Mouse (Mus musculus) left cerebral cortex, adult 2 months (tissue): ENCODE measurements around the gene Iqschfp. TPM values are rescaled to one million over a fixed set of nuclear protein-coding genes. Genes with fewer than 3 reads are reported as not detected.

Experiments used
- DNase-seq, 2 experiments: peaks; one replicate each; pipeline ENCODE4 v3.0.0; 2021 to 2022; ENCODE audit warnings: low spot score in 2 of 2, mixed read lengths in 1 of 2; ENCODE audit errors: extremely low spot score in 1 of 2
- H3K27ac ChIP-seq: fragments of 200-600 bp; 2 replicates; pipeline ENCODE4 v1.8.1; 2022
- H3K4me3 ChIP-seq: fragments of 200-600 bp; 2 replicates; pipeline ENCODE4 v1.8.1; 2022
- CTCF ChIP-seq: fragments of 200-600 bp; IDR thresholded peaks from 2 replicates; pipeline ENCODE4 v1.8.1; 2022; ENCODE audit warnings: antibody characterized with exemption, mild to moderate bottlenecking, moderate library complexity
- intact Hi-C: fragments of 180-260 bp; cut with DNase I; formaldehyde crosslinking; loops from one replicate; pipeline ENCODE4 v1.15.1; 2025
- total RNA-seq, 2 experiments: library from RNA; stranded (reverse); gene quantifications; 2 replicates each; pipeline ENCODE4 v1.2.3; 2021

The Iqschfp gene
- total RNA-seq, 2 experiments from 2014 or later, result 8.4 to 12.6 TPM

DNA sequence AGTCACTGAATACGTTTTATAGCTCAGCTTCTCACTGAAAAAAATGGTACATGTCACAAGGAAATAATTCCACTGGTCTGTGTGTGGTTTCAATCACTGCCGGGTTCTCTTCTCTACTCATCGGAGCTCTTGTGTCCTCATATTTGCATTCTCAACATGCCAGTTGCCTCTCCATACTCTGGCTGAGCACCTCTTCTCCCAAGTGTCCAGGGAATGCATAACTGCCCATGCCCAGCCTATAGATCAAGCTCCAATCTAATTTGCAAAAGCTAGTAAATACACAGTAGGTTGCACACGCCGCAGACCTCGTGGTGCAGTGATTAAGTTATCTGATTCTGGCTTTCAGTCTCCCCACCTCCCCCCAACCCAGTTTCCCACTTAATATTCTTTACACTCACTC, 433.5 kb downstream of the Iqschfp start:
- intact Hi-C loops, result no loop called here
- H3K27ac ChIP-seq, result no peak overlapping the region
- no peak for TF ChIP-seq CTCF
- DNase-seq, result no peak
- no peak overlapping the region for H3K4me3 ChIP-seq

DNA sequence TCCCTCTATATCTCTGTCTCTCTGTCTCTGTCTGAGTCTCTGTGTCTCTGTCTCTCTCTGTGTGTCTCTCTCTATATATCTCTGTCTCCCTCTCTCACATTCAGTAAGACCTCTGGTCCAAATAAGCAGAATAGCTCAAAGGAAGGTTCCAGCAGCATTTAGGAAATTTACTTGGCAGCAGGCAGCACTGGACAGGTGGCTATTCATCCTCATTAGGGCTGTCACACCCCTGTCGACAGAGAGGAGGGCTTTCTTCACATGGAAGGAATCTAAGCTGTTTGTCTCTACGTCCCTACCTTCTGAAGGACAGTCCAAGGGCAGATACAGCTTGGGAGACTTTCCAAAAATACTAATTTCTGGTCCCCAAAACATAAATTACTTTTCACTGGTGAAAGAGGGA, 440.5 kb downstream of the Iqschfp start:
- no peak overlapping the region for H3K4me3 ChIP-seq
- no peak for TF ChIP-seq CTCF
- intact Hi-C loops, result no loop called here
- no peak overlapping the region for H3K27ac ChIP-seq
- DNase-seq, result no peak

DNA sequence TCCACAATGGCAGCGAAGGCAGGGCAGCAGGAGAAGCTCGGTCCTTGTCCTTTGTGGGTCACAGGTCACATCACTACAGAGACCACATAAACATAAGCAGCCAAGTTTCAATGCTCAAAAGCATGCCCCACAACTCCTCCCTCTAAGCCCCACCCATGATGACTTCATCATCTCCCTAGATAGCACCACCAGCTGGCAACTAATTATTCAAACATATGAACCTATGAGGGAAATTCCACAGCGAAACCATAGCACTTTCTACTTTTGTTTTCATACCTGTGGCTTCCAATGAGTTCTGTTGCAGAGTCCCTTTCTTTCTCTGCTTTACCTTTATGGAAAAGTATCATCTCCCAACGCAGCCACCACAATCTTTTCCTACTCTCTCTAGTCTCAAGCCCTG, 443.5 kb downstream of the Iqschfp start:
- DNase-seq, result no peak
- Histone ChIP-seq H3K27ac (no peak overlapping the region), H3K4me3 (no peak overlapping the region)
- no peak for TF ChIP-seq CTCF
- intact Hi-C loops, result no loop called here

DNA sequence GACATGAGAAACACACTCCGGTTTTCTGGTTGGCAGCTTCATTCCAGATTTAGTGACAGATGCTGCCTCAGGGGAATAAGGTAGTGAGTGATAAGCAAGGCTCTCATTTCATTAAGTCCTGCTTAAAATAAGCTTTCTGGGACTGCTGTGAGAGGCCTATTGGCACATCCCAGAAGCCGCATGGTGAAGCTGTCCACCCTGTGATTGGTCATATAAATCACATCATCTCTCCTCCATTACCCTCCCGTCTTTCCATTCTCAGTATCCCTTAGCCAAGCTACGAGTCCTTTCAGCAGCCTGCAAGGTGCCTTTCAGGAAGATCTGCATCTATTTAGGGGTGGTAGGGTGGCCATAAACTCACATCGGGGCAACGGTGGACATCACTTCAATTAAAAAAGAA, 458.6 kb downstream of the Iqschfp start:
- DNase-seq, result no peak
- Histone ChIP-seq H3K4me3 (no peak overlapping the region), H3K27ac (no peak overlapping the region)
- no peak for TF ChIP-seq CTCF
- intact Hi-C loops, result no loop called here

DNA sequence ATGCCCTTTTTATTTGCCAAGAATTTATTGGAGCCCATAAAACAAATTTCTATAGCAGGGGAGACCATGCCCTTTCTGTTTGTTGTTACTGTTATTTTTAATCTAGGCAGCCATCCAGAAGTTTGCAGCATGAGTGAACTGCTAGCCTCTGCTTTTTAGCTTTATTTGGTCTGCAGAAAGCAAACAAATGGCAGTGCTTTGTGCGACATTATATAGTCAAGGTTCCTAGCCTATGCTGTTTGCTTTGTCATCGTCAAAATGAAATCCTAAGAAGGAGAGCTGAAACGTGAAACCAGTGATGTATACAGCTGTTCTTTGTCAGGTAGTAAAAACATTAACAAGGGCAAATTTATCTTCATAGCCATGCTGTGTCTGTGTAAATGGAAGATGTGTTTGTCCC, 459.4 kb downstream of the Iqschfp start:
- intact Hi-C loops, result no loop called here
- DNase-seq, result no peak
- no peak for TF ChIP-seq CTCF
- Histone ChIP-seq H3K27ac (no peak overlapping the region), H3K4me3 (no peak overlapping the region)

DNA sequence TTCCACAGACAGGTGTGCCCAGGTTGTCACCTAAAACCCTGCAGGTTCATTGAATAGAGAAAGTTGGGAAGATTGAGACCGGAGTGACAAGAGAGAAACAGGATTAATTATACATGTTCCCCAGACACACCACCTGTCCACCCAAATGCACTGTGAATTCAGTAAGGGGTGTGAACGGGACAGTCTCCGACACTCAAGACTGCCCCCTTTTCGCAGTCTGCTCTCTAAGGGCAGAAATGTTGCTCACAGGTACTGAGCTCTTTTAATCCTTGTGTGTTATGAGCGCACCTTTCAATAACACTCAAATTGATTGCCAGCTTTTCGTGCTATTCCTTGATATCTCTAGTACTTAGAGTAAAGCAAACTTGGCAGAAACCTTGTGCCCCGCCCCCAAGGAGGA, 460.9 kb downstream of the Iqschfp start:
- no peak for DNase-seq
- no peak overlapping the region for H3K4me3 ChIP-seq
- intact Hi-C loops, result no loop called here
- H3K27ac ChIP-seq, result no peak overlapping the region
- TF ChIP-seq CTCF, result no peak

DNA sequence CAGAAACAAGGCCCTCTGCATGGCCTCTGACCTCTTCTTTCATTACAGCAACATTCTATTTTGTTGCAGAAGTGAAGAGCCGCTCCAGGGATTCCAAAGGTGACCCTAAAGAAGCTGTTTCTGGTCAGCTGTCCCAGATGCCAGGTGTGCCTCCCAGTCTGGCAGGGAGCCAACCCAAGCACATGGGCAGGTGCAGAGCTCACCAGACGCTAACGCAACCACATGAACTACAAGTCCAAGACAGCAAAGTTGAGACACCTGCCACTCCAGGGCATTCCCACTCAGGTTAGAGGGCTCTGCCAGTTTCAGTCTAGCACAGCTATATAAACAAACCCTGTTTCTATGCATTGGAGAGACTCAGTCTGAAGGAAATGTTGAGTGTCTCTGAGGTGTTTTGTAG, 461.5 kb downstream of the Iqschfp start:
- no peak for DNase-seq
- H3K27ac ChIP-seq, result no peak overlapping the region
- H3K4me3 ChIP-seq, result no peak overlapping the region
- TF ChIP-seq CTCF, result no peak
- intact Hi-C loops, result no loop called here

DNA sequence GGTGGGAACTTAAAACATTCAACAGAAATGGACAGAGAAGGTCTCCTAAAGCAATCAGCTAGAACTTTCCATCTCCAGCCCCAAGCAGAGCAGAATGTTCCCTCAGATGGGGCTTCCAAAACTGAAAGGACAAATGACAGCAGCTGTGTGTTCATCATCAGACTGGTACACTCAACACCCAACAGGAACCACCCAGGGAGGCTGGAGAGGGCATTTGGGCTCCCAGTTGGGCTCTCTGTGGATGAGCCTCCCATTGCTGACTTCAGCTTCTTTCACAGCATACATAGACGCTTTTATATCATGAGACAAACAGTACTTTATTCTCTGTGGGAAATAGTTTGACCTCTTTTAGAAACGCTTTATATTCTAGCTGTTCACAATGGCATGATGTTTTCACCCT, 464.5 kb downstream of the Iqschfp start:
- intact Hi-C loops, result no loop called here
- no peak for DNase-seq
- Histone ChIP-seq H3K4me3 (no peak overlapping the region), H3K27ac (no peak overlapping the region)
- TF ChIP-seq CTCF, result no peak

DNA sequence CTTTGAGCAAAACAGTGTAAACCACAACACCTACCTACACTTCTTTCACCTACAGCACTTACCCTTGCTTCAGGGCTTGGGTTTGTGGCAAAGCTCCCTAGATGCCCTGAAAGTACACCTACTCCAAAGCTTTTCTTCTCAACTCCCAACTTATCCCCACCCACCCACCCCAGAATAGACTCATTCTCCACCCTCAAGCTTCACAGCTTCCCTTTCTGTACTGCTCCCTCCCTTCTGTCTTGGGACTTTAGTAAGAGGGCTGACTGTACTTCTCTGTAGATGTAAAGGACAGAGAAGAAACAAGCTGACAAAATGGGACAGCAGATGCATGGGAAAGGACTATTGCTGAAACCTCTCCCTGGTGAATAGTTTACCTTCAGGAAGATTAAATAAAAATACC, 476.0 kb downstream of the Iqschfp start:
- Histone ChIP-seq H3K27ac (no peak overlapping the region), H3K4me3 (no peak overlapping the region)
- intact Hi-C loops, result loop anchor here (5.0 kb wide), 1 partner anchor 99 kb away; no protein-coding TSS in a partner anchor
- no peak for TF ChIP-seq CTCF
- no peak for DNase-seq

DNA sequence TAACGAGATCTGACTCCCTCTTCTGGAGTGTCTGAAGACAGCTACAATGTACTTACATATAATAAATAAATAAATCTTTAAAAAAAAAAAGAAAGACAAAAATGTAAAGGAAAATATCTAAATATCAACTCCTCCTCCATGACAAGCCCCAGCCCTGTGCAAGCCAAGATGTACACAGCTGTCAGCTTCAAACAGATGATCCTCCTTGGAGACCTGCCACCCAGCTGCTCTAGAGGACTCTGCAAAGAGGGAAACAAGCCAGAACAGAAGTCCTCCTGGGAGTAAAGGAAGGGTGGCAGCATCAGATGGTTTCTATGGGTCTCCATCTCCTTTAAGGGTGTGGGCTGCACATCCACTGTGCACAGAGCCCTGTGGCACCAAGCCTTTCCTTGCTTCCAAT, 480.9 kb downstream of the Iqschfp start:
- H3K4me3 ChIP-seq, result no peak overlapping the region
- intact Hi-C loops, result no loop called here
- no peak for TF ChIP-seq CTCF
- H3K27ac ChIP-seq, result no peak overlapping the region
- no peak for DNase-seq

DNA sequence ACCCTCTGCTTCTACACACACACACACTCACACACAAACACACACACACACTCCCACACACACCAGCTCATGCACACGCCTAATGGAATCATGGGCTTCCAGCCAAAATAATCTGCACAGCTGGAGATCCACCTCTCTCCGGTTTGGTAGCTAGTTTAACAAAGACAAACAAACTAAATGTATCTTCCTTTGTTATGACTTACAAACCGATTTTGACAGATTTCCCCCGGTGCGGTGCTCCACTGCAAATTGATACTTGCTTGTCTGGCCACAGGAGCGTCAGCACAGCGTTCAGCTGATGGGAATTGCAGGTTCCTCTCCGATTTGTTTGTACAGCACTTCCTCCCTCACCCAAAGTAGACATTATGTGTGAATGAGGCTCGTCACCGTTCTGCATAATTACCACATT, 483.1 kb downstream of the Iqschfp start:
- intact Hi-C loops, result no loop called here
- no peak overlapping the region for H3K27ac ChIP-seq
- peak in 1 of 2 experiments; percentile 11 for DNase-seq
- no peak overlapping the region for H3K4me3 ChIP-seq
- no peak for TF ChIP-seq CTCF

DNA sequence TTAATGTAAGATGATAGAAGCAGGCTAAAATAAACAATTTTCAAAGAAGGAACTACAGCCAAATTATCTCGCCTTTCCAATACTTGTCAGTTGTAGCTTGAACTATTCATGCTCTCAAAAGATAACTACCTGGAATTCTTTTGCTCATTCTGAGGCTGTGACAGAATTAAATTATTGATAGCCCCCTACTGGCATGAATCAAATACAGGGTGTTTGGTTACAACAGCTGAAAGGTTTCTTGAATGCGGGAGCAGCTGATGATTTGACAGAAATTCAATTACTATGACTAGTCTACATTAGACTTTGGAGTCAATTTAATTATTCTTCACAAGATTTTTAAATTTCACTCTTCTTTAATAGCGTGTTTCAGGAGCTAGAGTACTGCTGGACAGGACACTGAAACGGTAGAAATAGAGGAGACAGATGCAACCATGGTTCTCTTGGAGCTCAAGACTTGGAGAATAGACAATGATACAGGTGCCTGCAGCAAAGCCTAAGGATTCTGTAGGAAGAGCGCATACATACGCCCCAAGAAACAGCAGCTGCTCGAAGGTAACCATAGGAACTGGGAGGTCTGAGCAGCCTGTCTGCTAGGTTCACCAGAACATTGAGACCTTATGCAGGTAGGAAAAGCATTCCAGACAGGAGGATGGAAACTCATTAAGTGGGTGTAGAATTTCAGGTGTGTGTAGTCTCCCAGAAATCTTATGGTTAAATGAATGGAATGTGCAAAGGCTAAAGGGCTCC, 485.6 kb downstream of the Iqschfp start:
- H3K27ac ChIP-seq, result no peak overlapping the region
- H3K4me3 ChIP-seq, result no peak overlapping the region
- intact Hi-C loops, result no loop called here
- no peak for DNase-seq
- TF ChIP-seq CTCF, result no peak; the same call in 1 of the 2 replicates

DNA sequence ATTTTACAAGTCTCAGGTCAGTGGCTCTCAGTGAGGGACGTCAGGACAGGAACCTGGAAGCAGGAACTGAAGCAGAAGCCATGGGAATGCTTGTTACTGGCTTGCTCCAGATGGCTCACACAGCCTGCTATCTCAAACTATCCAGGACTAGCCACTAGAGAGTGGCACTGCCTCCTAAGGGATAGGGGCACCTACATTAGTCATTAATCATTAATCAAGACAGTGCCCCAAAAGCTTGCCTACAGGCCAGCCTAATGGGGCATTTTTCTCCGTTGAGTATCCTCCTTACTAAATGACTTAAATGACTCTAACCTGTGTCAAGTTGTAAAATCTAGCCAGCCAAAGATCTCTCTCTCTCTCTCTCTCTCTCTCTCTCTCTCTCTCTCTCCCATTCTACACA, 486.8 kb downstream of the Iqschfp start:
- Histone ChIP-seq H3K4me3 (no peak overlapping the region), H3K27ac (no peak overlapping the region)
- no peak for TF ChIP-seq CTCF
- intact Hi-C loops, result no loop called here
- DNase-seq, result no peak

DNA sequence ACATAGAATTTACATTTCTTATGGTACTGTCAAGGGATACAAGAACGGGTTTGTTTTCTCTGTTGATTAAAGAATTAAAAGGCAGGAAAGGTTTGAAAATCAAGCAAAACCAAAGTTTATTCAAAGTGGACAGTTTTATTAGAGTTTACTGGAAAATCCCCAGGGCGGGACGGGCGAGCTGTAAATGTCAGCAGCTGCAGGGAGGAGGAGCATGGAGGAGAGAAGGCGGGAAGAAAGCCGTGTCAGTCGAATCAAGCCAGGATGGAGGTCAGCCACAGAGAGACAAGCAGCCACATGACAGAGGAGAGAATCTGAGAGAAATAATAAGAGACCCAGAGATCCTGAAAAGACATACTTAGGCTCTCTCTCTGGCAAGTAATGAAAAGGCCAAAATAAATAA, 487.2 kb downstream of the Iqschfp start:
- intact Hi-C loops, result no loop called here
- no peak for TF ChIP-seq CTCF
- DNase-seq, result no peak
- Histone ChIP-seq H3K27ac (no peak overlapping the region), H3K4me3 (no peak overlapping the region)
